Mouse (Mus musculus) embryonic facial prominence, embryonic 11.5 days (tissue): ENCODE data around the gene Cst3. TPM values are rescaled to one million over a fixed set of nuclear protein-coding genes. Genes with fewer than 3 reads are reported as not detected.

Source experiments
- ATAC-seq: fragments of 200-750 bp; cut with Nextera tagmentation; replicated peaks from 2 replicates; pipeline ENCODE4 v1.8.0; 2017; ENCODE audit warnings: low read depth; ENCODE audit not compliant: insufficient number of reproducible peaks, low FRiP score, low TSS enrichment
- DNase-seq: peaks from one replicate; pipeline ENCODE4 v3.0.0-alpha.2; 2015; ENCODE audit warnings: low spot score
- H3K27ac ChIP-seq: fragments of 300-500 bp; sonication (generic); replicated peaks from 2 replicates; pipeline ENCODE4 v1.5.1; 2014; ENCODE audit warnings: mild to moderate bottlenecking, low read depth, low read length, control low read depth
- H3K27me3 ChIP-seq: fragments of 300-500 bp; sonication (generic); 2 replicates; pipeline ENCODE4 v1.6.1; 2014; ENCODE audit warnings: mild to moderate bottlenecking, low read length, moderate library complexity, mixed read lengths; ENCODE audit not compliant: control insufficient read depth, insufficient read depth
- H3K36me3 ChIP-seq: fragments of 300-500 bp; sonication (generic); replicated peaks from 2 replicates; pipeline ENCODE4 v1.6.1; 2014; ENCODE audit warnings: low read depth, mild to moderate bottlenecking, low read length, moderate library complexity, mixed read lengths; ENCODE audit not compliant: control insufficient read depth, insufficient read depth
- H3K4me1 ChIP-seq: fragments of 300-500 bp; sonication (generic); 2 replicates; pipeline ENCODE4 v1.6.1; 2014; ENCODE audit warnings: low read length, mixed read lengths; ENCODE audit not compliant: control insufficient read depth, insufficient read depth
- H3K4me2 ChIP-seq: fragments of 300-500 bp; sonication (generic); 2 replicates; pipeline ENCODE4 v1.6.1; 2014; ENCODE audit warnings: low read depth, mild to moderate bottlenecking, control low read depth, low read length, moderate library complexity
- H3K4me3 ChIP-seq: fragments of 300-500 bp; sonication (generic); 2 replicates; pipeline ENCODE4 v1.5.1; 2014; ENCODE audit warnings: low read depth, low read length, control low read depth
- H3K9ac ChIP-seq: fragments of 300-500 bp; sonication (generic); replicated peaks from 2 replicates; pipeline ENCODE4 v1.6.1; 2014; ENCODE audit warnings: mild to moderate bottlenecking, control low read depth, low read length
- H3K9me3 ChIP-seq: fragments of 300-500 bp; sonication (generic); replicated peaks from 2 replicates; pipeline ENCODE4 v1.6.1; 2016; ENCODE audit warnings: mild to moderate bottlenecking, low read length, inconsistent platforms, mixed read lengths; ENCODE audit not compliant: control insufficient read depth
- WGBS: fragments of 180-500 bp; shearing (Covaris S2); extraction: QIAGEN DNeasy Blood & Tissue Kit; methylation state at CpG from one replicate; pipeline ENCODE4 v1.1.7; 2014; 5-methylcytosine and 5-hydroxymethylcytosine counted together
- polyA plus RNA-seq: library from polyadenylated mRNA; unstranded; fragments of >200 nt; fragmentation: Nextera tagmentation; extraction: Ambion mirVana; gene quantifications from 2 replicates; pipeline ENCODE4 v1.2.1, GENCODE M21; 2014

The Cst3 gene
- polyA plus RNA-seq, 1 experiment from 2014 or later, result 315 TPM

- H3K4me1 ChIP-seq, result no peaks in the 10 kb centered on the region
- DNase-seq (no peak), ATAC-seq (no peak)
- H3K27me3 ChIP-seq, result no peaks in the 10 kb centered on the region
- 85% methylated on average over 5 of the region's 5 CpGs for WGBS
- no peak overlapping the region for H3K4me3 ChIP-seq
- no peak overlapping the region for H3K4me2 ChIP-seq
- no peaks in the 10 kb centered on the region for H3K9me3 ChIP-seq
- no peak overlapping the region for H3K27ac ChIP-seq
- H3K9ac ChIP-seq, result no peak overlapping the region
- no peaks in the 10 kb centered on the region for H3K36me3 ChIP-seq
These were observed 37.3 kb downstream of the Cst3 start for GRCm38 (mm10) chr2:148838075-148838777.

GRCm38 (mm10) chr2:148834912-148835311, 40.6 kb downstream of the Cst3 start, which contains the start of gene Cst9:
Gene Cst9 (plus strand): TSS chr2:148835147.
- no peak for ATAC-seq
- WGBS, result 73% methylated on average over 4 of the region's 4 CpGs
- H3K36me3 ChIP-seq, result no peaks in the 10 kb centered on the region
- no peak for DNase-seq
- no peaks in the 10 kb centered on the region for H3K4me1 ChIP-seq
- no peak within 1 kb of the TSS for H3K27ac ChIP-seq
- no peak within 1 kb of the TSS for H3K4me3 ChIP-seq
- no peaks in the 10 kb centered on the region for H3K27me3 ChIP-seq
- H3K9ac ChIP-seq, result no peak within 1 kb of the TSS
- H3K4me2 ChIP-seq, result no peak within 1 kb of the TSS
- H3K9me3 ChIP-seq, result no peaks in the 10 kb centered on the region

- Histone ChIP-seq H3K4me3 (no peak overlapping the region), H3K4me2 (no peak overlapping the region), H3K9me3 (no peaks in the 10 kb centered on the region), H3K36me3 (no peaks in the 10 kb centered on the region), H3K27ac (no peak overlapping the region), H3K9ac (no peak overlapping the region), H3K27me3 (no peaks in the 10 kb centered on the region), H3K4me1 (no peaks in the 10 kb centered on the region)
- DNase-seq, result no peak
- ATAC-seq, result no peak
- WGBS, result 71% methylated on average over 1 of the region's 1 CpGs
These were observed 49.5 kb downstream of the Cst3 start for GRCm38 (mm10) chr2:148825986-148826385.

Other genes starting within 250 kb of the Cst3 start
- 131 and 134 TPM in 2 replicates for gene Nxt1, start 203.1 kb downstream of the Cst3 start, polyA plus RNA-seq
- gene Gzf1, start 194.7 kb downstream of the Cst3 start, polyA plus RNA-seq, result 27.3 and 30.8 TPM in 2 replicates
- gene Napb, start 143.2 kb downstream of the Cst3 start, polyA plus RNA-seq, result 5.6 and 7.4 TPM in 2 replicates
- not detected in 2 replicates for gene Cstl1, start 125.3 kb downstream of the Cst3 start, polyA plus RNA-seq
- gene Cst11, start 104.2 kb downstream of the Cst3 start, polyA plus RNA-seq, result not detected in 2 replicates
- gene 8030411F24Rik, start 93.7 kb downstream of the Cst3 start, polyA plus RNA-seq, result not detected in 2 replicates
- gene Cst12, start 86.3 kb downstream of the Cst3 start, polyA plus RNA-seq, result not detected in 2 replicates
- not detected in 2 replicates for gene Cst8, start 76.9 kb downstream of the Cst3 start, polyA plus RNA-seq
- not detected in 2 replicates for gene Cst13, start 55.6 kb downstream of the Cst3 start, polyA plus RNA-seq
- not detected in 2 replicates for gene Cst9, start 40.5 kb downstream of the Cst3 start, polyA plus RNA-seq
- not detected in 2 replicates for gene 9230104L09Rik, start 10.7 kb downstream of the Cst3 start, polyA plus RNA-seq
- gene Gm1330, start 127.6 kb upstream of the Cst3 start, polyA plus RNA-seq, result not detected in 2 replicates
- not detected in 2 replicates for gene Gm10750, start 141.5 kb upstream of the Cst3 start, polyA plus RNA-seq